Mouse (Mus musculus) embryo, embryonic 10.5 days (tissue): ENCODE results near the gene Hoxa10.

Experiments
- DNase-seq: peaks from one replicate; pipeline ENCODE4 v3.0.0-alpha.2; 2015; ENCODE audit warnings: low spot score

The Hoxa10 gene

GRCm38 (mm10) chr6:52203371-52204049, 37.1 kb downstream of the Hoxa10 start:
- no peak for DNase-seq

GRCm38 (mm10) chr6:52203121-52203370, 37.6 kb downstream of the Hoxa10 start:
- no peak for DNase-seq

- DNase-seq, result no peak
Observed at GRCm38 (mm10) chr6:52202362-52203120, 38.1 kb downstream of the Hoxa10 start.

GRCm38 (mm10) chr6:52201269-52201668, 39.4 kb downstream of the Hoxa10 start:
- DNase-seq, result no peak

DNA sequence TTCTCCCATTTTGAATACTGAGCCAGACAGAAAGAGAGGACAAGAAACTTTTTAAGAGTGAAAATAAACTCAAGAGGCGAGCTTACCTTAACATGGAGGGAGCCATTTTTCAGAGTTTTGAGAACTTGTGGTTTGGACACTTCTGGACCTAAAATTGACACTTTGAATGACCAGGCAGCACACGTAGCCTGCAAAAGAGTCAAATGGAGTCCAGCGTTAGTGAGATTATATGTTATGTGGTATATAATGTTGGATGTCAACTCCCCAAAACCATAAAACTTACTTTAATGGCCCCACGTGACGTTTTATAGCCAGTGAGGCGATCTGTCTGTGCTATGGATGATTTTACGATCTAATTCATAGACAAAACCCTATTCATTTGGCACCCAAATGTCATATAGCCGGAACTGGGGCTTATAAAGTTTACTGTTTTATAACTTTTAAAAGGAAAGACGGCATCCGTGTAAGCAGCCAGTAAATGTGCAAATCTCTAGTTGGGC, 39.9 kb downstream of the Hoxa10 start:
- DNase-seq, result no peak

- no peak for DNase-seq
Observed at GRCm38 (mm10) chr6:52200073-52200750, 40.4 kb downstream of the Hoxa10 start.

- DNase-seq, result peak; percentile 85
Observed at GRCm38 (mm10) chr6:52197271-52197670, 43.4 kb downstream of the Hoxa10 start.

- no peak for DNase-seq
Observed at GRCm38 (mm10) chr6:52196811-52197210, 43.8 kb downstream of the Hoxa10 start.

GRCm38 (mm10) chr6:52194690-52195089, 46.0 kb downstream of the Hoxa10 start:
- peak; percentile 84 for DNase-seq

GRCm38 (mm10) chr6:52191860-52192550, 48.6 kb downstream of the Hoxa10 start:
- peak; percentile 90 for DNase-seq

DNA sequence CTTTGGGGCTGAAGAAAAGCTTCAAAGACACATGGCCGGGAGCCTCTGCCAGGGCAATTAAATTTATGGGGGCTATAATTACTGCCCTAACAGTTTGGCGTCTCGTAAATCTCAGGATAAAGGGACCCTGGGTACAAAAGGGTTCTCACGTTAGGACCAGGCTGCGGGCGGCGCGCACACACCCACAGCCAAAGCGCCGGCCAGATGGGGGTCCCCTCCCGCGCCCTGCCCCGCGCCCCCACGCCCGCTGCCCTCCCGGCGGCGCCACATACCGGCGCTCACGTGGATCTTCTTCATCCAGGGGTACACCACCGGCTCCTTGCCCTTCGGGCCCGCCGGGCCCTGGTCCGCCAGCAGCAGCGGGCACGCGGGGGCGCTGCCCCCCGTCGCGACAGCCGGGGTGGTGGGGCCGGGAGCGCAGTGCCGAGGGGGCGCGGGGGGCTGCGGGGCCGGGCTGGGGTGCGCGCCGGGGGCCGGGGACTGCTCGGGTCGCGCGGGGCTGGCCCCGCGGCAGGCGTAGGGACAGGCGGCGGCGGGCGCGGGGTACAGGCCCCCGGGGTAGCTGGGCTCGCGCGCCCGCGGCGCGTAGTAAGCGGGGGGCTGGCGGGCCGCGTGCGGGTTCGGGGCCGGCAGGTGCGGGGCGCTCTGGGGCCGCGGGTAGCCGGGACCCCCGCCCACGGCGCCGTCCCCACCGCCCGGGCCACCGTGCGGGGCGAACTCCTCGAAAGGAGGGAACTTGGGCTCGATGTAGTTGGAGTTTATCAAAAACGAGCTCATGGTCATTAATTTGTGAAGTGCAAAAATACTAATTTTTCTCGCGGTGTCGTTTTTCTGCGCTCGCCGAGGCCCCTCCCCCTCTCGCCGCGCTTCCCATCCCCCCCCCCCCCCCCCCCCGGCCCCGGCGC, 49.5 kb downstream of the Hoxa10 start, which contains the start of gene Hoxa4:
Gene Hoxa4, minus strand, starts transcription at position 848 of the 905 bp plus-strand sequence.
- peak; percentile 85 for DNase-seq

DNA sequence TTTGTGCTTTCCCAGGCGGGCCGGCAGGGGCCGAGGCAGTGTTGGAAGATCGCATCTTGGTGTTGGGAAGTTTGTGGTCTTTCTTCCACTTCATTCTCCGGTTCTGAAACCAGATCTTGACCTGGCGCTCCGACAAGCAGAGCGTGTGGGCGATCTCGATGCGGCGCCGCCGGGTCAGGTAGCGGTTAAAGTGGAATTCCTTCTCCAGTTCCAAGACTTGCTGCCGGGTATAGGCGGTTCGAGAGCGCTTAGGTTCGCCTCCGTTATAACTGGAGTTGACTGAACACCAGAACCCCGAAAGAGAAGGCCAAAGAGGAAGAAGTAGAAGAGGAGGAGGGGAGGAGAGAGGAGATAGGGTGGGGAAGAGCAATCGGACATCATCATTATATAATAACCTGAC, 50.2 kb downstream of the Hoxa10 start:
- no peak for DNase-seq

DNA sequence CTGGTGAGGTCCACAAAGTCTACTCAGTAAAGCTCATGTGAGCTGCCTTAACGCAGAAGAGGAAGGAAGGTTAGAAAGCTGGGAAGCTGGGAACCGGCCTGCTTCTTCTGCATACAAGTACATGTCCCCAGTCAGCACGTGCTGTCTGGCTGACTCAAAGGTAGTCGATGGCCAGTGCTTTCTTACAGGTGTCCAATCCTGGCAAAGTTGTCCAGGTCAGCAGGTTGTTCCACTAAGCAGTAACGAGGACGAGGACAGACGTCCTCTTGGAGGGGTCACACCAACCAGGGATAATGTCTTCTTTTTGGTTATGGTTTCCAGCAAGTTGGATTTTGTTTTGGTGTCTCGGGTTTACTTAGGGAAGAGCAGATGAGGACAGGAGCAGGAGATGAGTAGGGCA, 50.7 kb downstream of the Hoxa10 start:
- DNase-seq, result no peak

DNA sequence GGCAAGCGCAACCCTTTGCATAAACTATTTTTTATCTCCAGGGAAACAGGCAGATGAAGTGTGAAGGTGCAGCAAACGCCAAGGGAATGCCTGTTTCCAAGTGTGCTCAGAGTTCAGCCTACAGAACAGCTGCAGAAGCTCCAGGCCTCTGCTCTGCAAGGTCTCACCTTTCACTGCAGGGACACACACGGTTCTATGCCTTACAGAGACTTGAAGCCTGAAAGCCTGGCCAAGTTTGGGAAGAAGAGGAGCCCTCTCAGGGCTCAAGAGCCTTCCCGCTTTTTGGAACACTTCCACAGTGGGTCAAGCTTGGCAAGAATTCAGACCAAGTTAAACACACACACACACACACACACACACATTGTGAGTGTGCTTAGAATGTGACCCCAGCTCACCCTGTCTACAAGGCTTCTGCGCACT, 51.5 kb downstream of the Hoxa10 start:
- no peak for DNase-seq

DNA sequence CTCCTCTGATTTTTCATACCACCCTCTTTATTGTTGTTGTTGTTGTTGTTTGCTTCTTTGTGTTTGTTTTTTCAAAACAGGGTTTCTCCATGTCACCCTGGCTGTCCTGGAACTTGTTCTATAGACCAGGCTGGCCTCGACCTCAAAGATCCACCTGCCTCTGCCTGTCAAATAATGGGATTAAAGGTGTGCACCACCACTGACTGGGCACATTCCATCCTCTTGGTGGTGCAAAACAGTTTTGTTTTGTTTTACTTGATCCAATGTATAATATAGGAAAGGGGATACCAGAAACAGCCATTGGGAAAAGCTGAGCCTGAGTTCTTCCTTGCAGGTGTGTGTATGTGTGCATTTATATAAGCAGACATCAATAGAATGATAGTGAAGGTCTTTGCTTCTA, 54.2 kb downstream of the Hoxa10 start:
- DNase-seq, result no peak

DNA sequence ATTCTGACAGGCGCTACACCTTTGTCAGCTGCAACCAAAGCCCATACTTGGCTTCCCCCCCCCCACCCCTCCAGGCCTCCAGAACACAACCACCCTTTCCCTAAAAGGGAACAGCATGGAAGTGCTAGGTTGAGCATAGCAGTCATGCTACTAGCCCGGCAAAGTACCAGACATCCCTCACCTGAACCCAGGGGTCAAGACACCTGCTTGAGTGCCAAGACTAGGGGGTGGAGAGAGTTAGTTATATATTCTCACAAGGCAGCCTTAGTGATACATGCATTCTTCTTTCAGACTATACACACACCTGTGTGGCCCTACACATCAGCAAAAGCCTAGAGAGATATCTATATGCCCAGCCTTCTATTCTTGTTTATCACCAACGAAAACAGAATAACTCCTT, 54.8 kb downstream of the Hoxa10 start:
- no peak for DNase-seq

- DNase-seq, result no peak
Observed at GRCm38 (mm10) chr6:52185222-52185621, 55.4 kb downstream of the Hoxa10 start.

GRCm38 (mm10) chr6:52184668-52185067, 56.0 kb downstream of the Hoxa10 start:
- DNase-seq, result no peak

- no peak for DNase-seq
Observed at GRCm38 (mm10) chr6:52183311-52184080, 57.2 kb downstream of the Hoxa10 start.

GRCm38 (mm10) chr6:52182793-52183192, 57.9 kb downstream of the Hoxa10 start:
- peak; percentile 72 for DNase-seq

- DNase-seq, result no peak
Observed at GRCm38 (mm10) chr6:52182030-52182429, 58.6 kb downstream of the Hoxa10 start.
